Mouse (Mus musculus): ENCODE measurements around the gene Mrpl21.

GRCm38 (mm10) chr19:3336485-3337255 is 54.0 kb downstream of the Mrpl21 start:
- no peak for TF ChIP-seq CTCF (IDR thresholded peaks at IDR 0.05 in 2 of 3, conservative IDR thresholded peaks at IDR 0.05 in 1 of 3; ENCODE audit: control insufficient read depth in 1 of 3, insufficient read depth in 1 of 3, low read depth in 2 of 3, low read length in 3 of 3, poor library complexity in 1 of 3, severe bottlenecking in 1 of 3)
- TF ChIP-seq POLR2A (IDR thresholded peaks at IDR 0.05; ENCODE audit: control insufficient read depth in 1 of 2, insufficient read depth in 1 of 2, low read depth in 1 of 2, low read length in 2 of 2, poor library complexity in 1 of 2), result no peak
- TF ChIP-seq TBP (IDR thresholded peaks at IDR 0.05; ENCODE audit: low read depth, low read length), result no peak
- TF ChIP-seq TAL1 (IDR thresholded peaks at IDR 0.05; ENCODE audit: low read length), result no peak
- TF ChIP-seq MAX (IDR thresholded peaks at IDR 0.05; ENCODE audit: low read length), result no peak
- no peak for TF ChIP-seq NRF1 (IDR thresholded peaks at IDR 0.05; ENCODE audit: insufficient read depth, low read depth, low read length, poor library complexity, severe bottlenecking)
- TF ChIP-seq E2F4 (IDR thresholded peaks at IDR 0.05; ENCODE audit: borderline replicate concordance, low read depth, low read length), result no peak
